Mouse (Mus musculus): ENCODE measurements at regions not wholly inside any gene's neighbourhood (a gene's known extent, or its start where the extent isn't known, plus 50 kb on each side); places are given as distances from the start of the nearest gene placed in this dataset.

DNA sequence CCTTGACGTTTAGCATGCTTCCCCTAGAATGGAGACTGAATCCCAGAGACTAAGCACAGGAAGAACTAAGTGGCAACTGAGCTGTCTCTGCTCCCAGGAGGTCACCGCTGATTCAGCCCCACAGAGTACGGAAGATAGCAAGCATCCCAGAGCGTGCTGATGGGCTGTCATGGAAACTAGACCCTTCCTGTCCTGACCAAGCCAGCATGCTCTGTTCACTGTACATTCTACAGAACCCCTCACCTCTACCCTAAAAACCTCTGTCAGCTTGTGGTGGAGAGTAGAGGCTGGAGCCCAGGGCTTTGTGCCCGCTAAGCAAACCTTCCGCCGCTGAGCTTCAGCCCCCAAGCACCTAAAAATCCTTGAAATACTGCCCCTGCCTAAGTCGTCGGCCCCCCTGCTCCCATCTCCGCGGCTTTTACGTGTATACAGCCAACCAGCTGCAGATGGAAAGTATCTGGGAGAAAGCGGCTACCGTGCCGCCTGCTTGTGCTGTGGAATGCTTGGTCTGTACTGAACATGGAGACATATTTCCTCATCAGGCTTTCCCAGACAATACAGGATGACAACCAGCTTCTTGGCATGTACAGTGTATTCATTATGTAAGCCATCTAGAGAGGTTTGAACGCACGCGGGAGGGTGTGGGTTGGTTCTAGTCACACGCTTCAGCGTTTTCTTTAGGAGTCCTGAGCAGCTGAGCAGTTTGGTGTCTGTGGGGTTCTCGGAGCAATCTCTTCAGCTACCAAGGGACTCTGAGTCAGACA is 237.1 kb downstream of the Tshz3 start:
- no peak for DNase-seq (ENCODE audit: low read depth in 2 of 2, low spot score in 2 of 2)

DNA sequence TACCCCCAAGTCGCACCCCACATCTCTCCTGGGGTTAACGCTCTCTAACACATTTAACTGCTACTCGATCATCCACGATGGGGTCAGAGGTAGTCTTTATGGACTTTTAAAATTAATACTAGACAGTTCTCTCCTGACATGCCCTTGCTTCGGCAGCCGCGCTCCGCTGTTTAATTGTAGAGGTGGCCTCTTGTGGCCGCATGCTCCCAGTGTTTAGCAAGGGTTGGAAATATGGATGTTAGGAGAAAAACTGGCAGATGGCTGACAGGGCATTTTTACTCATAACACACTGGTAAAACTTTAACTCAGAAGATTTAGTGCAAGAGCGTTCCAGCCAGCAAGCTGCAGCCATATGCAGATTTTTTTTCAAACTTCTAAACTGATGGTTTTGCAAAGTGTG is 242.7 kb downstream of the Tshz3 start:
- DNase-seq (ENCODE audit: low read depth in 2 of 2, low spot score in 2 of 2), result no peak

DNA sequence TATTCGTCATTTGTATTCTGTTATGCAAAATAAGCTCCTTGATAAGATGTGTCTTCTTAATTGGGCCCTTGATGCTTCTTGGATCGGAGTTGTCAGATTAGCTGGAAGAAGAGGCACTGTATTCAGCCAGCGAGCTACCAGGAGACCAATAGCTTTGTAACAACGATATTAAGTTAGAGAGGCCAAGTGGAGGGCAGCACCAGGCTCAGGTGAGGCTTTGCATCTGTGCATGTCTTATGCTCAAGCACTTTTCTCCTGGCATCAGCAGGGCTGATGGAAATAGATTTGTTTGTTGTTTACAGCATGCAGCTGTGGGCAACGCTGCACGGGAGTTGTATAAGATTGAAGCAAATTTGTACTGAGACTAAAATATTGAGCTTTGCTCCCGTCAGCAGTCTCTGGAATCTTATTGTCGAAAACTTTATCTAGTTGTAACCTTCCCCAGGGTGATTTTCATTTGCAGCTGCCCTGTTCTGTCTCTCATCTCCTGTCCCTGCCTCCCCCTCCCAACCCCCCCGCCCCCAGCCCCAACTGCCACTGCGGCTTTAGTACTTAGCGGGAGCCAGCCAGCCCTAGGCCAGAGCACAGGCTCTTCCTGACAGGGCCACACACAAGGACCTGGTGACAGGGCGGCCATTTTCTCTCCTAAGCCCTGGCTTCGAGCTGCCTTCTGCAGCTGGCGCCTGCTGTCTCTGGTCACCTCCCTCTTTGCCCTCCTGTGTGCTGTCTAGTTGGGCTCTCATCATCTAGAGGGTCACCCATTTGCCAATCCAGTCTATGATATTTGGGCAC is 247.3 kb downstream of the Tshz3 start:
- DNase-seq (ENCODE audit: low read depth in 2 of 2, low spot score in 2 of 2), result no peak

GRCm38 (mm10) chr7:36949511-36949910 is 251.6 kb downstream of the Tshz3 start:
- DNase-seq (ENCODE audit: low read depth in 2 of 2, low spot score in 2 of 2), result no peak

DNA sequence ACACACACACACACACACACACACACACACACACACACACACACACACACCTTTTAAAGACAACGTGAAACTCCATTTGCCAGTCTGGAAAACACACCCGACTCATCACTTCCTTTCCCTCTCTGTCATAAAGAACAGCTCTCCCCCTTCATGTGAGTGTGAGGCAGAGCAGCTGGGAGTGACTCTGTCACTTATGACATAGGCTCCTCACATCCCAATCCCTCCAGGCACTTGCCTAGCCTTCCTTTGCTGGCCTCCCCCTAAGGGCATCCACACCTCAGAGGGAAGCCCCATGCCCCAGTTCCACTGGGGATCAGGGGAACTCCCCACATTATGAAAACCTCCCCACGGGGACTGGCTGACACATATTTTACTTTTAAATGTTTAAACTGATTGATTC is 257.5 kb downstream of the Tshz3 start:
- DNase-seq (ENCODE audit: low read depth in 2 of 2, low spot score in 2 of 2), result no peak

DNA sequence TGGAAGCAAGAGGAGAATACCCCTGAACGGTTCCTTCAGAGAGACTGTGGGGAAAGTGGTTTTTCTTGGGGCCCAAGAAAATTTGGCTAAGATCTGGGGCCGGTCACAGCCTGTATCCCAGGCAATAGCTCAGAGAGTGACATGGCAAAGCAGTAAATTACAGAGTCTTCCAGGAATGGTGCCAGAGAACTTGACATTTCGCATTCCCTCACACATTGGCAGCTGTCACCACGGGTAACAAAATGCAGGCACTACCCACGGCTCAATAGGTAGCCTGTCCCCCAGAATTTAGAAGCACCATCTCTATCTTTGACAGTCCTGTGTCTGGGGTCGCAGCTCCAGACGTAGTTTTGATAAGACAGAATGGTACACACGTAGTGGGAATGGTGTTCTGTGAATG is 260.3 kb downstream of the Tshz3 start:
- no peak for DNase-seq (ENCODE audit: low read depth in 2 of 2, low spot score in 2 of 2)

DNA sequence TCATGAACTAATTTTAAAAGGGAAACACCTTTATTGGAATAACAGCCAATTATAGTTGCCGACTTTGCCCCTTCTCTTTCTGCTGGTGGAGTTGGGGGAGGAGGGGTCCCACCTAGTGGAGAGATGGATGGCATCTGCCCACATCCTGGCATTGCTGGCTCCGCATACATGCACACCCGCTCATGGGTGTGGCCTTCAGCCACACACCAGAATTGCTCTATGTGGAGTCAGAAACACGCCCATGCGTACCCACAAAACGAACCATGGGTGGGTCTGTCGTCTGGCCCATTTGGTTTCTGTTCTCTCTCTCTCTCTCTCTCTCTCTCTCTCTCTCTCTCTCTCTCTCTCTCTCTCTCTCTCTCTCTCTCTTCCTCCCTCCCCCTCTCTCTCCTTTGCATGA is 273.9 kb downstream of the Tshz3 start:
- no peak for DNase-seq (ENCODE audit: low read depth in 2 of 2, low spot score in 2 of 2)

DNA sequence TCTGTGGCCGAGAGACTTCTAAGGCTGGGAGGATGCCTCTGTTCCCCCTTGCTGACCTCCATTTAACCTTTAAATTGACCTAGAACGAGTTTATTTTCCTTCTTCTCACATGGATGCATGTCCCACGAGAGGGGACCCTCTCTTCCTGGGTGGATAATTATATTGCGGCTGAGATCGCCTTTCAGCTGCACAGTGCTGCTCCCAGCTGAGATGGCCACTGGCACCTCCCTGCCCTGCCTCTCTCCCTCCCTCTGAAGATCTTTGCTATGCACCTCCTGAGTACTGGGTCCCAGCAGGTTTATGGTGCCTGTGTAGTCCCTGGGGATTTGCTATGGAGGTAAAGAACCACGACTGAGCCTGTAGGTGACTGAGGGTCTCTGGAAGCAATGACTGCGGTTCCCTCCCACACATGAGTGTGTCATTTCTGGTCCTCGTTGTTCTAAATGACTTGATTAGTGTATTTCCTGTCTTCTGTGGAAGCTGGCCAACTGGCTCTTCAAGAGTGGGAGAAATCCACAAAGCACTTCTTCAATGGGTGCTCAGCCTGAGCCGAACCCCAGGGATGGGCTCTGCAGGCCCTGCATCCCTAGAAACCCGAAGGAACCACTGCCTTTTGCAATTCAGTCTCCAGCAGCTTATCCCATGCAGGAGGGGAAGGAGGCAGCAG is 275.9 kb downstream of the Tshz3 start:
- no peak for DNase-seq (ENCODE audit: low read depth in 2 of 2, low spot score in 2 of 2)

DNA sequence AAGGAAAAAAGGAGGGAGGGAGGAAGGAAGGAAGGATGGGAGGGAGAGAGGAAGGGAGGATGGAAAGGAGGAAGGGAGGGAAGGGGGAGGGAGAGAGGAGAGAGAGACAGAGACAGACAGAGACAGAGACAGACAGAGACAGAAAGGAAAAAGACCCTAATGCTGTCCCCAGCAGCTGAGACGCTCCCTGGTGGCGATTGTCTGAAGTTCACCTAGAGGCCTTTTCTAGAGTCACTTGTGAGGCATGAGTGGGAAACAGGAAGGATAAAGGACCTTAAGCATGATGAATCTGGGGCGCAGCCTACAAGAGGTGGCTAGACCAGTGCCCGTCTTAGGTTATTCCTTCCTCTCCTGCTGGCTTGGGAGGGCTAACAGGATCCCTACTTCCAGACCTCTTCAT is 276.7 kb downstream of the Tshz3 start:
- no peak for DNase-seq (ENCODE audit: low read depth in 2 of 2, low spot score in 2 of 2)

DNA sequence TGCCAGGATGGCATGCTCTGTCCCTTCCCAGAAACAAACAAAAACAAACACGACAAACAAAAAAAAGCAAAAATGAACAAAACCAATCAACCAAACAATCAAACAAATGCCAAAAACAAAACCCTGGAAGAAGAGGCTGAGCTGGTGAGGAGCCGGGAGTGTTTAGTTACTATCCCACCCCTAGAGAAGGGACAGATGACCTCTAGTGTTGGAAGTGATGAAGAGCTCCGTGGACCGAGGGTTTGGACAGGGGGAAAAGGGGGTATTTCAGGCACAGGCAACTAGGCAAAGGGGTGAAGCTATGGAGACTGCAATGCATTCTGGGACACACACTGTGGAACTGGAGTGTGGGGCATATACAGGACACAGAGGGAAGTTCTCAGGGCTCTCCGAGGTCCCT is 277.6 kb downstream of the Tshz3 start:
- no peak for DNase-seq (ENCODE audit: low read depth in 2 of 2, low spot score in 2 of 2)

- no peak for DNase-seq (ENCODE audit: low read depth in 2 of 2, low spot score in 2 of 2)
Observed at GRCm38 (mm10) chr7:36977819-36978218, 279.9 kb downstream of the Tshz3 start.

GRCm38 (mm10) chr7:36989380-36989779 is 291.5 kb downstream of the Tshz3 start:
- DNase-seq (ENCODE audit: low read depth in 2 of 2, low spot score in 2 of 2), result no peak

- no peak for DNase-seq (ENCODE audit: low read depth in 2 of 2, low spot score in 2 of 2)
Observed at GRCm38 (mm10) chr7:37004601-37005000, 306.7 kb downstream of the Tshz3 start.

GRCm38 (mm10) chr7:37005701-37006100 is 307.8 kb downstream of the Tshz3 start:
- DNase-seq (ENCODE audit: low read depth in 2 of 2, low spot score in 2 of 2), result no peak

DNA sequence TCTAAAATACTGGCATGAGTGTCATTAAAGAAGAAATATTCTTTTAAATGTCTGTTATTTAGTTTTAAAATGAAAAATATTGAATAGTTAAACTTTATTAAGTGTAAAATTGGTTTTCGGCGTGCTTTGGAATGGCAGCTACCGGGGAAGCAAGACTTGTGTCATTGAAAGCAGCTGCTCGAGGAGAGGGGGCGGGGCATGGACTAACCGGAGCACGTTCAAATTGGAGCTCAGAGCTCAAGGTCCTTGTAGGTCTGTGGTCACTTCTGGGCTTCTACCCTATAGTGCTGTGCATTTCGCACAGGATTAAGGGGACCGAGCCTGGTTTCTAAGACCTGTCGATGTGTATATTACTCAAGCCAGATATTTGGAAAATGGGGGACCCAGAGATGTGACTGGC is 309.0 kb downstream of the Tshz3 start:
- no peak for DNase-seq (ENCODE audit: low read depth in 2 of 2, low spot score in 2 of 2)

- DNase-seq (ENCODE audit: low read depth in 2 of 2, low spot score in 2 of 2), result no peak
Observed at GRCm38 (mm10) chr7:37011180-37011754, 313.3 kb downstream of the Tshz3 start.

GRCm38 (mm10) chr7:37020078-37020477 is 322.2 kb downstream of the Tshz3 start:
- no peak for DNase-seq (ENCODE audit: low read depth in 2 of 2, low spot score in 2 of 2)

DNA sequence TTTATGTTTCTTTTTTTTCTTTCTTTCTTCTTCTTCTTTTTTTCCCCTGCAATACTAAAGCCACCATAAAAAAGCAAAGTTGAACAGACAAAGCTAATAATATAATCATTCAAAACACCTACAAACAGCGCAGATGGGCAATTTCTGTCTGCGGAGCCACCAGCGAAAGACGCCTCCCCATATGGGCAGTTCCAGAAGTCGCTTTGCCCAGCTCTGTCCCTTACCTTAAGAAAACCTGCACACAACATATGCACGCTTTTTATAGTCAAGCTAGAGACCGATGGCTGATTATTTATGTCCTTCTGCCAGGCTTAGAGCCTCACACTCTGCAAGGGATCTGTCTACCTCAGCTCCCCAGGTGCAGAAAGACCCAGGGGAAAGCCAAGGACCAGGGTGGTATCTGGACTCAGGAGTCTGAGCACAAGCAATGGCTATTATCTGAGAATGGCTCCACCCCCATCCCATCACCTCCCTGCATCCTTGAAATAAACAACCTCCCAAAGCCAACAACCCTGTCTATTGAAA is 326.6 kb downstream of the Tshz3 start:
- DNase-seq (ENCODE audit: low read depth in 2 of 2, low spot score in 2 of 2), result no peak

GRCm38 (mm10) chr7:37064582-37065458 is 366.9 kb downstream of the Tshz3 start:
- DNase-seq (ENCODE audit: low read depth in 2 of 2, low spot score in 2 of 2), result no peak

DNA sequence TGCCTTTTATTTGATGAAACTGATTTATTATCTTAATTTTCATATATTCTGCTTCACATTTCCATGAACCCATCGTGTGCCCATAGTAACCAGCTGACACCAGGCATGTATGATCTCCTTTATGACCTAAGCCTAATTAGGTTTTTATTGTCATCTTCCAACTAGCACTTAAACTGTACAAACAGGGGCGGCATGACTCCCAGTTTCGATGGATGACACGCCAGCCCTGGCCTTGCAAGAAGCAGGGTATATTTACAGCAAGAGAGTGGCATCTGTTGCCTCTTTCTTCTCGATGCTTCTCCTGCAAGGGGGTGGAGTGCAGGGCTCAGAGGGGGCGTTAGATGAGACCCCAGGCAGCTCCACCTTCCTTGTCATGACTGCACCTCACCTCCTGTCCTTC is 379.8 kb downstream of the Tshz3 start:
- DNase-seq (ENCODE audit: low read depth in 2 of 2, low spot score in 2 of 2), result no peak

- DNase-seq (ENCODE audit: low read depth in 2 of 2, low spot score in 2 of 2), result no peak
Observed at GRCm38 (mm10) chr7:37078140-37078539, 380.2 kb downstream of the Tshz3 start.
